Mouse (Mus musculus): ENCODE results near the gene 2300003K06Rik. TPM values are rescaled to one million over a fixed set of nuclear protein-coding genes. Genes with fewer than 3 reads are reported as not detected.
"Not testable (repeated sequence)": the region's sequence is repeated elsewhere in the genome, so short reads cannot be mapped to it uniquely, and the experiment has no call there.

Gene 2300003K06Rik
- not detected in 2 replicates for polyA plus RNA-seq (2015; fragmentation: Nextera tagmentation; extraction: Ambion mirVana)

GRCm38 (mm10) chr11:99837966-99838365 lies at the start of gene 2300003K06Rik:
Gene 2300003K06Rik (minus strand): TSS chr11:99838066.
- Histone ChIP-seq H3K4me2 (no peak within 1 kb of the TSS), H3K4me3 (no peak within 1 kb of the TSS), H3K36me3 (no peaks in the 10 kb centered on the region), H3K4me1 (no peaks in the 10 kb centered on the region), H3K27ac (no peak within 1 kb of the TSS), H3K9ac (no peak within 1 kb of the TSS), H3K9me3 (no peaks in the 10 kb centered on the region), H3K27me3 (no peaks in the 10 kb centered on the region)
- no peak for ATAC-seq (ENCODE audit: borderline replicate concordance, extremely low read depth, low FRiP score, low TSS enrichment)
- 85% methylated on average over 1 of the region's 1 CpGs for WGBS

- H3K27me3 ChIP-seq; H3K4me1 ChIP-seq; H3K27ac ChIP-seq; H3K4me2 ChIP-seq; H3K9me3 ChIP-seq; H3K36me3 ChIP-seq; ATAC-seq (ENCODE audit: borderline replicate concordance, extremely low read depth, low FRiP score, low TSS enrichment); H3K9ac ChIP-seq; H3K4me3 ChIP-seq: not testable (repeated sequence)
- 33% methylated on average over 1 of the region's 1 CpGs for WGBS
Measured at GRCm38 (mm10) chr11:99878887-99879286, 41.0 kb upstream of the 2300003K06Rik start, which contains the start of gene Gm11567. Gene Gm11567 (plus strand): TSS chr11:99879187.

GRCm38 (mm10) chr11:99873089-99873488 lies 35.2 kb upstream of the 2300003K06Rik start, which contains the start of gene Krtap9-1:
Gene Krtap9-1 (plus strand): TSS chr11:99873389.
- WGBS = 48% methylated on average over 1 of the region's 1 CpGs
- H3K9ac ChIP-seq; H3K27ac ChIP-seq; H3K4me3 ChIP-seq; H3K4me2 ChIP-seq; H3K9me3 ChIP-seq; H3K36me3 ChIP-seq; H3K27me3 ChIP-seq; H3K4me1 ChIP-seq; ATAC-seq (ENCODE audit: borderline replicate concordance, extremely low read depth, low FRiP score, low TSS enrichment): not testable (repeated sequence)

- H3K4me1 ChIP-seq; H3K36me3 ChIP-seq; H3K27ac ChIP-seq; H3K27me3 ChIP-seq; H3K4me2 ChIP-seq; H3K4me3 ChIP-seq; H3K9ac ChIP-seq; ATAC-seq (ENCODE audit: borderline replicate concordance, extremely low read depth, low FRiP score, low TSS enrichment); H3K9me3 ChIP-seq: not testable (repeated sequence)
- whole genome bisulfite sequencing = 61% methylated on average over 1 of the region's 1 CpGs
Measured at GRCm38 (mm10) chr11:99864176-99864575, 26.3 kb upstream of the 2300003K06Rik start, which contains the start of gene Gm11559. Gene Gm11559 (plus strand): TSS chr11:99864476.

GRCm38 (mm10) chr11:99858761-99859160 lies 20.9 kb upstream of the 2300003K06Rik start:
- no peaks in the 10 kb centered on the region for H3K27me3 ChIP-seq
- H3K27ac ChIP-seq = no peak overlapping the region
- H3K36me3 ChIP-seq = no peaks in the 10 kb centered on the region
- H3K4me1 ChIP-seq = no peaks in the 10 kb centered on the region
- no peak overlapping the region for H3K9ac ChIP-seq
- H3K4me3 ChIP-seq = no peak overlapping the region
- H3K9me3 ChIP-seq = no peaks in the 10 kb centered on the region
- 69% methylated on average over 2 of the region's 2 CpGs for WGBS
- H3K4me2 ChIP-seq = no peak overlapping the region
- ATAC-seq (ENCODE audit: borderline replicate concordance, extremely low read depth, low FRiP score, low TSS enrichment) = no peak

GRCm38 (mm10) chr11:99857617-99858016 lies 19.8 kb upstream of the 2300003K06Rik start, which contains the start of gene Gm11568:
Gene Gm11568 (plus strand): TSS chr11:99857917.
- no peak for ATAC-seq (ENCODE audit: borderline replicate concordance, extremely low read depth, low FRiP score, low TSS enrichment)
- 75% methylated on average over 2 of the region's 2 CpGs for WGBS
- Histone ChIP-seq H3K4me3 (no peak within 1 kb of the TSS), H3K36me3 (no peaks in the 10 kb centered on the region), H3K4me1 (no peaks in the 10 kb centered on the region), H3K9ac (no peak within 1 kb of the TSS), H3K4me2 (no peak within 1 kb of the TSS), H3K27me3 (no peaks in the 10 kb centered on the region), H3K27ac (no peak within 1 kb of the TSS), H3K9me3 (no peaks in the 10 kb centered on the region)

GRCm38 (mm10) chr11:99854121-99854520 lies 16.3 kb upstream of the 2300003K06Rik start:
- Histone ChIP-seq H3K4me3 (no peak overlapping the region), H3K4me1 (no peaks in the 10 kb centered on the region), H3K9ac (no peak overlapping the region), H3K9me3 (no peaks in the 10 kb centered on the region), H3K4me2 (no peak overlapping the region), H3K27me3 (no peaks in the 10 kb centered on the region), H3K36me3 (no peaks in the 10 kb centered on the region), H3K27ac (no peak overlapping the region)
- no peak for ATAC-seq (ENCODE audit: borderline replicate concordance, extremely low read depth, low FRiP score, low TSS enrichment)
- 49% methylated on average over 3 of the region's 3 CpGs for WGBS

- H3K4me2 ChIP-seq = no peak within 1 kb of the TSS
- H3K9ac ChIP-seq = no peak within 1 kb of the TSS
- no peak within 1 kb of the TSS for H3K4me3 ChIP-seq
- no peaks in the 10 kb centered on the region for H3K27me3 ChIP-seq
- no peaks in the 10 kb centered on the region for H3K9me3 ChIP-seq
- no peaks in the 10 kb centered on the region for H3K4me1 ChIP-seq
- no peak within 1 kb of the TSS for H3K27ac ChIP-seq
- H3K36me3 ChIP-seq = no peaks in the 10 kb centered on the region
- ATAC-seq (ENCODE audit: borderline replicate concordance, extremely low read depth, low FRiP score, low TSS enrichment) = no peak
Measured at GRCm38 (mm10) chr11:99851508-99851907, 13.6 kb upstream of the 2300003K06Rik start, which contains the start of gene Krtap4-16. Gene Krtap4-16 (minus strand): TSS chr11:99851608.

GRCm38 (mm10) chr11:99846746-99847145 lies 8.9 kb upstream of the 2300003K06Rik start:
- Histone ChIP-seq H3K4me1 (no peaks in the 10 kb centered on the region), H3K4me3 (no peak overlapping the region), H3K36me3 (no peaks in the 10 kb centered on the region), H3K27me3 (no peaks in the 10 kb centered on the region), H3K4me2 (no peak overlapping the region), H3K9me3 (no peaks in the 10 kb centered on the region), H3K27ac (no peak overlapping the region), H3K9ac (no peak overlapping the region)
- WGBS = 83% methylated on average over 2 of the region's 2 CpGs
- no peak for ATAC-seq (ENCODE audit: borderline replicate concordance, extremely low read depth, low FRiP score, low TSS enrichment)

GRCm38 (mm10) chr11:99842185-99842584 lies 4.3 kb upstream of the 2300003K06Rik start:
- Histone ChIP-seq H3K4me2 (no peak overlapping the region), H3K4me1 (no peaks in the 10 kb centered on the region), H3K27me3 (no peaks in the 10 kb centered on the region), H3K9me3 (no peaks in the 10 kb centered on the region), H3K36me3 (no peaks in the 10 kb centered on the region), H3K9ac (no peak overlapping the region), H3K27ac (no peak overlapping the region), H3K4me3 (no peak overlapping the region)
- WGBS = 90% methylated on average over 1 of the region's 1 CpGs
- ATAC-seq (ENCODE audit: borderline replicate concordance, extremely low read depth, low FRiP score, low TSS enrichment) = no peak

- ATAC-seq (ENCODE audit: borderline replicate concordance, extremely low read depth, low FRiP score, low TSS enrichment) = not testable (repeated sequence)
Measured at GRCm38 (mm10) chr11:99815566-99815965, 22.3 kb downstream of the 2300003K06Rik start, which contains the start of gene Gm11564. Gene Gm11564 (minus strand): TSS chr11:99815666.

GRCm38 (mm10) chr11:99809792-99810191 lies 28.1 kb downstream of the 2300003K06Rik start, which contains the start of gene Krtap4-13:
Gene Krtap4-13 (minus strand): TSS chr11:99809892.
- not testable (repeated sequence) for H3K36me3 ChIP-seq; H3K9ac ChIP-seq; H3K4me3 ChIP-seq; H3K9me3 ChIP-seq; H3K4me2 ChIP-seq; H3K27me3 ChIP-seq; H3K4me1 ChIP-seq; H3K27ac ChIP-seq; ATAC-seq (ENCODE audit: borderline replicate concordance, extremely low read depth, low FRiP score, low TSS enrichment)

More at GRCm38 (mm10) chr11:99815566-99815965, 22.3 kb downstream of the 2300003K06Rik start, which contains the start of gene Gm11564:
- H3K9me3 ChIP-seq, H3K4me2 ChIP-seq, H3K27me3 ChIP-seq, H3K27ac ChIP-seq, H3K36me3 ChIP-seq, H3K4me3 ChIP-seq, H3K9ac ChIP-seq, H3K4me1 ChIP-seq: not testable (repeated sequence)
- WGBS = 70% methylated on average over 2 of the region's 2 CpGs

GRCm38 (mm10) chr11:99804346-99804745 lies 33.5 kb downstream of the 2300003K06Rik start, which contains the start of gene Gm11554:
Gene Gm11554 (minus strand): TSS chr11:99804446.
- not testable (repeated sequence) for H3K9me3 ChIP-seq; H3K4me1 ChIP-seq; H3K9ac ChIP-seq; H3K27ac ChIP-seq; ATAC-seq (ENCODE audit: borderline replicate concordance, extremely low read depth, low FRiP score, low TSS enrichment); H3K27me3 ChIP-seq; H3K4me3 ChIP-seq; H3K36me3 ChIP-seq; H3K4me2 ChIP-seq
- WGBS = no CpG with 5 or more reads among the region's 1 CpGs

Data from lung, embryonic 15.5 days (tissue).